Mouse (Mus musculus) C2C12 (cell line): ENCODE results near the gene Mrps18b. TPM values are rescaled to one million over a fixed set of nuclear protein-coding genes. Genes with fewer than 3 reads are reported as not detected.

ENCODE experiments used
- H3K27me3 ChIP-seq: one replicate; pipeline ENCODE4 v1.6.1; 2011; ENCODE audit not compliant: control insufficient read depth, insufficient read depth, insufficient read length
- H3K36me3 ChIP-seq: one replicate; pipeline ENCODE4 v1.6.1; 2011; ENCODE audit not compliant: control insufficient read depth, insufficient read depth
- H3K4me3 ChIP-seq: one replicate; pipeline ENCODE4 v1.5.1; 2011; ENCODE audit warnings: mild to moderate bottlenecking, control low read depth; ENCODE audit not compliant: poor library complexity, insufficient read depth, severe bottlenecking
- H3K79me2 ChIP-seq: one replicate; pipeline ENCODE4 v1.6.1; 2011; ENCODE audit not compliant: control insufficient read depth, insufficient read depth
- H3K79me3 ChIP-seq: one replicate; pipeline ENCODE4 v1.6.1; 2011; ENCODE audit warnings: low read depth, control low read depth
- H3ac ChIP-seq: one replicate; pipeline ENCODE3; 2011; ENCODE audit warnings: low read depth; ENCODE audit not compliant: control insufficient read depth, insufficient read length
- CEBPB ChIP-seq: IDR thresholded peaks from one replicate; pipeline ENCODE4 v1.6.1; 2011; ENCODE audit warnings: low read depth, mild to moderate bottlenecking, control low read depth, moderate library complexity
- CTCF ChIP-seq: IDR thresholded peaks from one replicate; pipeline ENCODE4 v1.5.1; 2011; ENCODE audit not compliant: control insufficient read depth, insufficient read depth, insufficient read length
- FOSL1 ChIP-seq: IDR thresholded peaks from one replicate; pipeline ENCODE4 v1.8.0; 2011; ENCODE audit warnings: mild to moderate bottlenecking, low read length; ENCODE audit not compliant: poor library complexity, insufficient read depth, severe bottlenecking
- MAX ChIP-seq: IDR thresholded peaks from one replicate; pipeline ENCODE4 v1.6.1; 2011; ENCODE audit warnings: mild to moderate bottlenecking, control low read depth
- MYOD1 ChIP-seq: IDR thresholded peaks from one replicate; pipeline ENCODE4 v1.6.1; 2011; ENCODE audit warnings: low read depth; ENCODE audit not compliant: control insufficient read depth, insufficient read length
- MYOG ChIP-seq: IDR thresholded peaks from one replicate; pipeline ENCODE4 v1.6.1; 2011; ENCODE audit not compliant: control insufficient read depth, insufficient read length; ENCODE audit errors: extremely low read depth
- USF1 ChIP-seq: IDR thresholded peaks from one replicate; pipeline ENCODE4 v1.6.1; 2011; ENCODE audit warnings: low read depth, mild to moderate bottlenecking, control low read depth, moderate library complexity
- polyA plus RNA-seq: library from polyadenylated mRNA; unstranded; fragments of >200 nt; fragmentation: generic; extraction: Trizol; gene quantifications from one replicate; pipeline ENCODE4 v1.2.1, GENCODE M21; 2012; ENCODE audit warnings: missing spikeins

The Mrps18b gene
- polyA plus RNA-seq, 1 experiment, result 153 TPM

DNA sequence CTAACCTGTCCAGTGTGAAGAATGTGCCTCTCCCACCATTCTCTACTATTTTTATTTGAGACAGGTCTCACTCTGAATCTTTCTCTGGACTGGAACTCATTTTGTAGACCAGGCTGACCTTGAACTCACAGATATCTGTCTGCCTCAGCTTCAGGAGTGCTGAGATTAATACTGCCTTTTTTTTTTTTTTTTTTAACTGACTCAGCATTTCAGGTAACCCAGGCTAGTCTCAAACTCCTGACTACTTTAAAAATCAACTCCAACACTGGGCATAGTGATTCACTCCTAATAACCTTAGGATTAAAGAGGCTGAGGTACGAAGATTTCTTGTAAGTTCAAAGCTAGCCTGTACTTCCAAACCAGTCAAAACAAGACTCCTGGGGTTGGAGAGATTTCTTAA is 10.6 kb downstream of the Mrps18b start:
- Histone ChIP-seq H3K36me3 (peaks cover 19% of the 10 kb centered on the region), H3K27me3 (no peaks in the 10 kb centered on the region), H3K4me3 (no peak overlapping the region), H3K79me3 (peaks cover 6% of the 10 kb centered on the region), H3K79me2 (peaks cover 18% of the 10 kb centered on the region), H3ac (no peak overlapping the region)
- TF ChIP-seq CTCF, result no peak
- TF ChIP-seq FOSL1, result no peak
- no peak for TF ChIP-seq CEBPB
- no peak for TF ChIP-seq MYOG
- TF ChIP-seq MAX, result no peak

DNA sequence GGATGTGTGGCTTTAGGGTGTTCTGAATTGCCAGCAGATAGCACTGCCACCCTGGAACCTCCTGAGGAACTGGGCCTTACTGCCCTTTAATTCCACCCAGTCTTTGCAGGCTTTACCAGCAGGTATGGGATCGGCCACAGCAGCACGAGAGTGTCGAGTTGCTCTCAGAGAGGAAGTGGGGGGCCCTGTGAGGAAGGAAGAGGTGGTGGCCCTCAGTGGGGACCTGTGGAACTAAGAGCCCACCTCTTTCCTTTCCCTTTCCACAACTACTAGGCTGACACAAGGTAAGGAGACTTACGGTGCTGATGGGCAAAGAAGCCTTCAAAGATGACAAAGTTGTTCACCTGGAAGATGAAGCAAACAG is 12.2 kb downstream of the Mrps18b start:
- no peak overlapping the region for H3K4me3 ChIP-seq
- peaks cover 6% of the 10 kb centered on the region for H3K79me2 ChIP-seq
- no peak overlapping the region for H3ac ChIP-seq
- H3K79me3 ChIP-seq, result peaks cover 3% of the 10 kb centered on the region
- no peaks in the 10 kb centered on the region for H3K27me3 ChIP-seq
- peaks cover 19% of the 10 kb centered on the region for H3K36me3 ChIP-seq
- no peak for TF ChIP-seq USF1

DNA sequence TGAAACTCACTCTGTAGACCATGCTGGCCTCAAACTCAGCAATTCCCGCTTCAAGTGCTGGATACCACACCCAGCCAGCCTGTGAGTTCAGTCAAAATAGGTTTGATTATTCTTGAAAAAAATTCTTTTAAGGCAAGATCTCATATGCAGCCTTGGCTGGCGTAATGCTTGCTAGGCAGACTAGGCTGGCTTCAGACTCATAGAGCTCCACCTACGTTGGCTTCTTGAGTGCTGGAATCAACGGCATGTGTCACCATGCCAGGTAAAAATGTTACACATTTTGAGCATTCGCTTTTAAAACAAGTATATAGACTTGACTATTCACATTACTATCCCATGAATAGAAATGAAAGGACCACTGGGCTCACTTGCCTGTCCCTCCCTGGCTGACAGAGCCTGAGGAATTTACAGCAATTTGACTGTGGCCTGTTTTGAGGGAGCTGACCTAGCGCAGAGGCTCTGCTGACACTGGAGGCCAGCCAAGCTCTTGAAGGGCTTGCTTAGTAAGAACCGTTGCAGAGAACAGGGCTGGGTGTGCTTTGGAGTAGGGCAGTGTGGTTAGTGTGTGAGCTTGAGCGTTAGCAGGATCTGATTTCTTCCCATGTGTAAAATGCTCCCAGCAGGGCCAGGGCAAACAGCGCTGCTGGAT is 12.7 kb downstream of the Mrps18b start:
- TF ChIP-seq USF1 (no peak), FOSL1 (no peak), CEBPB (no peak)
- Histone ChIP-seq H3K36me3 (peaks cover 19% of the 10 kb centered on the region), H3K27me3 (no peaks in the 10 kb centered on the region), H3ac (no peak overlapping the region), H3K4me3 (no peak overlapping the region), H3K79me3 (no peaks in the 10 kb centered on the region), H3K79me2 (peaks cover 1% of the 10 kb centered on the region)

DNA sequence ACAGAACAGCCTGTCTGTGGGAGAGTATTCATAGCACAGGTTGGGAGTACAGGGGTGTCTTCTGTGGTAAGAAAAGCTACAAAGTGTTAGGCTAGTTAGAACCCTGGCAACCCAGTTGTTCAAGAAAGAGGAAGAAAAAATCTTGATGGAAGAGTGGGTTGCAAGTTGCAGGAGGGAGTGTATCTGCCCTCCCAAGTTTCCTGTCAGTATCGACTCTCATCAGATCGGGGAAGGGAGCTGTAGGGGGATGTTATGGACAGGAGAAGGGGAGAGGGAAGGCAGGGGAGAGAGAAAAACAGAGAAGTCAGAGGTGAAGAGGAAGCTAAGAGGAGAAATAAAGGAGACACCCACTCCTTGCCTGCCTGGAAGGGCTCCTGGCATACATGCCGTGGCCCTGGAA is 15.6 kb downstream of the Mrps18b start:
- peaks cover 10% of the 10 kb centered on the region for H3K36me3 ChIP-seq
- TF ChIP-seq MYOD1, result no peak
- TF ChIP-seq CTCF, result no peak
- TF ChIP-seq MYOG, result no peak
- no peak for TF ChIP-seq MAX
- TF ChIP-seq USF1, result no peak
- no peak for TF ChIP-seq FOSL1
- no peak for TF ChIP-seq CEBPB
- H3K79me3 ChIP-seq, result peaks cover 4% of the 10 kb centered on the region

DNA sequence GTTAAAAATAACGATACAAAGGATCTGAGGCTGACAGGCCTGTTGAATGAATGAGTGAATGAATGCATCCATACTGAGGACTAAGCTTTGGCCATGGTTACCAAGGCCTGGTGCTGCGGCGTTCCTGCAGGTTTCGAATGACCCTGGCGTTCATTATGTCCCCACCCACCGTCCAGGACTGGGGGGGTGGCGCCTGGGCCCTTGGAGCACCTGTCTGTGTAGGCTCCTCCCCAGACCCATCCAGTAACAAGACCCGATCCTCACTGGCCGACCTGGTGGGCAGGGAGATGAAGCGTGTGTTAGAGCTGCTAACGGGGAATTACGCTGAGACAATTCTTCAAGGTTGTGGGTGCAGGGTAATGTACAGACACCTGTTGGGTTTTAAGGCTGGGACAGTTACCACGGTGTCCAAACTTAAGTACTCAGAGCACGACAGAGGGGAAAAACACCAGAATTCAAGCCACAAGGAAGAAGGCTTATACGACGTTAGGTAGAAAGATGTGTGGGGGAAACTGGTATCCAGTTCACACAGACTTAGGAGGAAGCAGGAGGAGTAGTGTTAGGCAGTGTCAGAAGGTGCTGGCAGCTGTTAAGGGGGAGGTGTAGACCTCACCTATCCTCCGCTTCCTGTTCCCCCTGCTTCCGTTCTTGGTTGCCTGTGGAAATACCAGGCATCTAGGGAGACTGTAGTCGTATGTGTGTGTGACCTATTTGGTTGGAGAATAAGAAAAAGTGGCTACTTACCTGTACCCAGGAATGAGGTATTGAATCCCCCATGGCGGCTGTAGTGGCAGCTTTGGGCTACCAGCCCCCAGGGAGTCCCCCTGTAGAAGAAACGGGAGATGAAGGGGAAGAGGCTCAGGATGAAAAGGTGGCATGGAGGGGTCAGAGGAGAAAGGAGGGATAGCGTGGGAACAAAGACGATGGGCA is 18.3 kb downstream of the Mrps18b start:
- peaks cover 18% of the 10 kb centered on the region for H3K79me2 ChIP-seq
- no peak for TF ChIP-seq USF1
- TF ChIP-seq FOSL1, result no peak
- no peak for TF ChIP-seq MYOD1
- no peak for TF ChIP-seq CTCF
- no peak for TF ChIP-seq MYOG
- no peak for TF ChIP-seq MAX
- TF ChIP-seq CEBPB, result no peak
- H3K4me3 ChIP-seq, result no peak overlapping the region
- peaks cover 20% of the 10 kb centered on the region for H3K36me3 ChIP-seq
- no peaks in the 10 kb centered on the region for H3K27me3 ChIP-seq
- H3K79me3 ChIP-seq, result peaks cover 4% of the 10 kb centered on the region
- H3ac ChIP-seq, result peak overlapping the region; percentile 66

More for the DNA sequence above, 15.6 kb downstream of the Mrps18b start:
- H3K79me2 ChIP-seq, result peaks cover 14% of the 10 kb centered on the region
- no peak overlapping the region for H3ac ChIP-seq
- H3K27me3 ChIP-seq, result no peaks in the 10 kb centered on the region
- no peak overlapping the region for H3K4me3 ChIP-seq
